Mouse (Mus musculus): ENCODE measurements around the gene Etl4.

- TF ChIP-seq EP300 (IDR thresholded peaks at IDR 0.05; ENCODE audit: insufficient read depth, low read depth, low read length): no peak
- no peak for TF ChIP-seq POLR2A (IDR thresholded peaks at IDR 0.05; ENCODE audit: insufficient read depth, low read length)
Measured at GRCm38 (mm10) chr2:20830882-20831281, 921.3 kb downstream of the Etl4 start.
